Mouse (Mus musculus) cerebellum, adult 2 months (tissue): ENCODE measurements around the gene Keap1. TPM values are rescaled to one million over a fixed set of nuclear protein-coding genes. Genes with fewer than 3 reads are reported as not detected.
"Not testable (repeated sequence)": the region's sequence is repeated elsewhere in the genome, so short reads cannot be mapped to it uniquely, and the experiment has no call there.

Experiments used
- DNase-seq, 2 experiments: peaks; one replicate each; pipeline ENCODE4 v3.0.0; 2021
- H3K27ac ChIP-seq: fragments of 200-500 bp; 2 replicates; pipeline ENCODE4 v1.5.1; 2012; ENCODE audit warnings: low read length, control low read depth, inconsistent platforms; ENCODE audit not compliant: insufficient read depth
- H3K27me3 ChIP-seq: fragments of 200-500 bp; 2 replicates; pipeline ENCODE4 v1.6.1; 2012; ENCODE audit warnings: inconsistent platforms, mild to moderate bottlenecking, low read length, moderate library complexity; ENCODE audit not compliant: control insufficient read depth, insufficient read depth
- H3K4me1 ChIP-seq: fragments of 200-500 bp; 2 replicates; pipeline ENCODE4 v1.6.1; 2011; ENCODE audit warnings: low read length; ENCODE audit not compliant: control insufficient read depth, insufficient read depth
- H3K4me3 ChIP-seq: fragments of 200-500 bp; replicated peaks from 2 replicates; pipeline ENCODE3; 2011; ENCODE audit warnings: mild to moderate bottlenecking, low read depth, low read length, control low read depth; ENCODE audit not compliant: insufficient read depth
- CTCF ChIP-seq: fragments of 200-500 bp; IDR thresholded peaks from 2 replicates; pipeline ENCODE4 v1.5.1; 2011; ENCODE audit warnings: low read depth, mild to moderate bottlenecking, control low read depth, low read length, moderate library complexity, borderline replicate concordance; ENCODE audit not compliant: insufficient read depth
- POLR2A ChIP-seq: fragments of 200-500 bp; IDR thresholded peaks from 2 replicates; pipeline ENCODE4 v1.6.1; 2011; ENCODE audit warnings: low read length, control low read depth, borderline replicate concordance; ENCODE audit not compliant: insufficient read depth
- WGBS: fragments of 180-500 bp; shearing (Covaris S2); methylation state at CpG from one replicate; pipeline ENCODE4 v1.1.7; 2018; 5-methylcytosine and 5-hydroxymethylcytosine counted together
- polyA plus RNA-seq: library from polyadenylated mRNA; depleted of rRNA; stranded (reverse); fragments of >200 nt; gene quantifications from 2 replicates; pipeline ENCODE4 v1.2.3, GENCODE M21; 2012

Gene Keap1
- polyA plus RNA-seq, 1 experiment, result 60.5 TPM

DNA sequence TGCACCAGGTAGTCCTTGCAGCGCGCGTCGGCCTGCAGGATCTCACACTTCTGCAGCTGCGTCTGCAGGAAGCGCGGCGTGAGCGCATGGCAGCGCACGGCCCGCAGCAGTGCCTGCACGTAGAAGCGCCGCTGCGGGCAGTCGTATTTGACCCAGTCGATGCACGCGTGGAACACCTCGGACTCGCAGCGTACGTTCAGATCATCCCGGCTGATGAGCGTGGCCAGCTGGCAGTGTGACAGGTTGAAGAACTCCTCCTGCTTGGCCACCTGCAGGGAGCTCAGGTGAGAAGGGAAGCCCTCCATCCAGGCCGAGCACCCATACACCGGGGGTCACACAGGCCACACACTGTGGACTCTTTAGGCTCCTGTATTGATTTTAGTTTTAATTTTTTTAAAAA is 5.4 kb downstream of the Keap1 start:
- Histone ChIP-seq H3K27ac (no peak overlapping the region), H3K27me3 (no peaks in the 10 kb centered on the region), H3K4me1 (peaks cover 19% of the 10 kb centered on the region), H3K4me3 (no peak overlapping the region)
- DNase-seq, result no peak
- TF ChIP-seq POLR2A (no peak), CTCF (no peak)
- 75% methylated on average over 28 of the region's 28 CpGs for WGBS

DNA sequence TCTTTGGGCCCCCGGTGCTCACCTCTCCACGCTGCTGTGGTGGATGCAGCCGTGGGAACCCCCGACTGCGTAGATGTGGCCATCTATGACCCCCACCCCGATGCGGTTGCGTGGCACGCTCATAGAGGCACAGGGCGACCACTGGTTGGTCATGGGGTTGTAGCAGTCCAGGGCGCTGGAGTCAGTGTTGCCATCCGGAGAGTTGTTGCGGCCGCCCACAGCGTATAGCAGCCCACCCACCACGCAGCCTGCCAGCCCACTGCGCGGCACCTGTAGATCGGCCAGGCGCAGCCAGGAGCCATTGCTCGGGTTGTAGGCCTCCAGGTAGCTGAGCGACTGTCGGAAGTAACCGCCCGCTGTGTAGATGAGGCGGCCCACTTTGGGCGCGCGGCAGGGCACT is 5.8 kb downstream of the Keap1 start:
- TF ChIP-seq CTCF, result no peak
- no peak for TF ChIP-seq POLR2A
- DNase-seq, result no peak
- no peaks in the 10 kb centered on the region for H3K27me3 ChIP-seq
- H3K4me3 ChIP-seq, result no peak overlapping the region
- no peak overlapping the region for H3K27ac ChIP-seq
- peaks cover 19% of the 10 kb centered on the region for H3K4me1 ChIP-seq
- WGBS, result 92% methylated on average over 29 of the region's 29 CpGs

DNA sequence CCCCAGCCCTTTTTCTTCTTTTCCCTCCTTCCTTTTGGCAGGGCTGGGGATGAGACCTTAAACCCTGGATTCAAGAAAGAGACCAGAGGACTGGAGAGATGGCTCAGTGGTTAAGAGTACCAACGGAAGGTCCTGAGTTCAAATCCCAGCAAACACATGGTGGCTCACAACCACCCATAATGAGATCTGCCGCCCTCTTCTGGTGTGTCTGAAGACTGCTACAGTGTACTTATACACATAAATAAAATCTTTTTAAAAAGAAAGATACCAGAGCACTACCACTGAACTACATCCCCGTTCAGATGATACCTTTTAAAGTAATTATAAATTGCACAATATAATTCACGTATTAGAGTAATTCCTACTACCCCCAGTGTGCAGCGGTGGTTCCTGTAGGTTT is 6.3 kb downstream of the Keap1 start:
- H3K27me3 ChIP-seq, result no peaks in the 10 kb centered on the region
- H3K4me3 ChIP-seq, result no peak overlapping the region
- 89% methylated on average over 5 of the region's 5 CpGs for WGBS
- H3K27ac ChIP-seq, result no peak overlapping the region
- TF ChIP-seq CTCF (no peak), POLR2A (no peak)
- H3K4me1 ChIP-seq, result peaks cover 19% of the 10 kb centered on the region
- DNase-seq, result no peak

DNA sequence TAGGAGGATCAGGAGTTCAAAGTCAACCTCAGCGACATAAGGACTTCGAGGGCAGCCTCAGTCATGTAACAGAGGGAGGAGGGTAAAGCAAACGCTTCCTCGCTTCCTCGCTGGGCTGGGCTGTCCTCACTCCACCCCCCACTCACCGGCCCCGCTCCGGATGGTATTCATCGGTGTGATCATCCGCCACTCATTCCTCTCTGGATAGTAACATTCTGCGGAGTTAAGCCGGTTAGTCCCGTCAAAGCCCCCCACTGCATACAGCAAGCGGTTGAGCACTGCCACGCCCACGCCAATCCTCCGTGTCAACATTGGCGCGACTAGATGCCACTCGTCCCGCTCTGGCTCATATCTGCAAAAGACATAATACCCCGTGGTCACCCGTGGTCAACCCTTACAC is 7.6 kb downstream of the Keap1 start:
- 59% methylated on average over 23 of the region's 23 CpGs for WGBS
- TF ChIP-seq CTCF (no peak), POLR2A (no peak)

DNA sequence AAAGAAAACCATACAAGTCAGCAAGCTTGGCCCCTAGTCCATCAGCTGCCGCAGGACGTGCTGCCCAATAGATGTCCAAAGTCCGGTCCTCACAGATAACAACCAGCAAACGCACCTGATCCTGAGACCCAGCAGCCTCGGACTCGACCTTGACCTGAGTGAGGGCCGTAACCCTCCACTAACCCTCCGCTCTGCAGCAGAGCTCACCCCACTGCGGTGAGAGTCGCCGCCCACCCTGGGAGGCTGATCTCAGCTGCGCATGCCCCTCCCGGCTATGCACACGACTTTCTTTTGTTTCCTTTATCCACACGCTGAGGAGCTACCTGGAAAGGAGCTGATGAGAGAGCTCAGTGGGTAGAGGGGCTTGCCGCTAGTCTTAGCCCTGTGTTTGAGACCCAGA is 11.8 kb downstream of the Keap1 start:
- Histone ChIP-seq H3K4me1 (0 out of 2 replicates have a peak, but pooled peaks cover 4% of the 10 kb centered on the region), H3K27me3 (no peaks in the 10 kb centered on the region), H3K4me3 (no peak overlapping the region), H3K27ac (no peak overlapping the region)
- TF ChIP-seq POLR2A (no peak), CTCF (no peak)
- DNase-seq, result no peak
- WGBS, result 24% methylated on average over 16 of the region's 16 CpGs

More for the DNA sequence above, 7.6 kb downstream of the Keap1 start:
- Histone ChIP-seq H3K4me3 (no peak overlapping the region), H3K4me1 (peaks cover 13% of the 10 kb centered on the region), H3K27ac (no peak overlapping the region), H3K27me3 (no peaks in the 10 kb centered on the region)
- DNase-seq, result no peak

DNA sequence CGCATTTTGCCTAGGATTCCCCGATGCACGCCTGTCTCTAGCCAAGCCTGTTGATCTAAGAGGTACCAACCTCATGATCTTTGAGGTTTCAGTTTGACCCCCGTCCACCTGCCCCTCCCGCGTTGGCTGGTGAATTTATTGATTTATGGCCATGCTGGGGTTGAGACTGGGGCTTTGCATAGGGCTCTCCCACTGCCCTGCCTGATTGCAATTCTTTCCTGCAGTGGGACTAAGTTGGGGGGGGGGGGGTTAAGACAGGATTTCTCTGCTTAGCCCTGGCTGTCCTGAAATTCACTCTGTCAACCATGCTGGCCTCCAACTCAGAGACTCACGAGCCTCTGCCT is 13.8 kb downstream of the Keap1 start:
- no peak for DNase-seq
- Histone ChIP-seq H3K27ac (no peak overlapping the region), H3K4me3 (peak overlapping the region; percentile 34), H3K4me1 (peaks cover 4% of the 10 kb centered on the region; the same call in 1 of the 2 replicates), H3K27me3 (no peaks in the 10 kb centered on the region)
- TF ChIP-seq POLR2A (no peak), CTCF (no peak)
- 23% methylated on average over 7 of the region's 7 CpGs for WGBS

DNA sequence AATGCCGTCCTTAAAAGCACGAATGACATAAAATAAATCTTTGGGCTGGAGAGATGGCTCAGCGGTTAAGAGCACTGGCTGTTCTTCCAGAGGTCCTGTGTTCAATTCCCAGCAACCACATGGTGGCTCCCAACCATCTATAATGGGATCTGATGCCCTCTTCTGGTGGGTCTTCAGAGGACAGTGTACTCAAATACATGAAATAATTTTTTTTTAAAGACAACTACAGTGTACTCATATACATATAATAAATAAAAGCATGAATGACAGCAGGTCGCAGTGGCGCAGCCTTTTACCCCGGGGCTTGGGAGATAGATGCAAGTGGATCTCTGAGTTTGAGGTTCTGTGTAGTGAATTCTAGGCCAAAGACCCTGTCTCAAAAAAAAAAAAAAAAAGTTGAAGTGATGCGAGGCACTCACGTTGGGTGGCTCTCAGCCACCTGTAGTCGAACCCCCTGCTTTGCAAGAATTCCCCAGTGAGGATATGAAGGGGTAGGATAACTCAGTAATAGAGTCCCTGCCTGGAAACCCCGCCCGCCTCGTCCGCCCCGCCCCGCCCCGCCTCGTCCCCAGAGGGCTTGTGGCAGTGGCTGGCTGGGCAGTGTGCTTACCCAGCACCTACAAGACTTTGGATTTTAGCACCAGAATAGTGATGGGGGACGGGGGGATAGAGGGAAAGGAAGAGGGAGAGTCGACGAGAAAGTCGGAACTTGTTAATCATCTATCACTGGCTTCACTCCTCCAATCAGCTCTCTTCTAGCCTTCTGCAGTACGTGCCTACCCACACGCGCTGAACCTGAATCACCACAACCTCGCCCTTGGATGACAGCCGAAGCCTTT is 14.4 kb downstream of the Keap1 start:
- DNase-seq, result peak; percentile 36 to 44
- H3K4me1 ChIP-seq, result peaks cover 4% of the 10 kb centered on the region; the same call in 1 of the 2 replicates
- TF ChIP-seq CTCF (no peak), POLR2A (no peak)
- WGBS, result 26% methylated on average over 26 of the region's 26 CpGs
- H3K27me3 ChIP-seq, result no peaks in the 10 kb centered on the region
- peak overlapping the region; percentile 34 for H3K4me3 ChIP-seq
- no peak overlapping the region for H3K27ac ChIP-seq

DNA sequence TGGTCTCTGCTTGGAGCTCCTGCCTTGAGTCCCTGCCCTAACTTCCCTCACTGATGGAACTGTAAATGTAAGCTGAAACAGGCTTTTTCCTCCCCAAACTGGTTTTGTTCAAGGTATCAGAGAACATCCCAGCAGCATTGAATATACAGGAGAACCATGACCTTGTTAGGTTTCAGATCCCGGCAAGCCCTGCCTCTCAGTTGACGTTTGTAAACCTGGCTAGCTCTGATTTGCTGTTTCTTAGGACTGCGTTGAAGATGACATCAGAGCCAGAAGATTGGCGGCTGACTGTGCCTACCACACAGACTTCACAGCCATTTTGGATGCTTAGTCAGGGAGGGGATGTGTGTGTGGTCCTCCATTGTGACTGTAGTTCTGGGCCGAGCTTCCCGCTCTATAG is 15.3 kb downstream of the Keap1 start:
- DNase-seq, result no peak
- Histone ChIP-seq H3K4me1 (peaks cover 4% of the 10 kb centered on the region; the same call in 1 of the 2 replicates), H3K27me3 (no peaks in the 10 kb centered on the region), H3K4me3 (no peak overlapping the region), H3K27ac (no peak overlapping the region)
- no peak for TF ChIP-seq CTCF
- no peak for TF ChIP-seq POLR2A
- 95% methylated on average over 6 of the region's 6 CpGs for WGBS

DNA sequence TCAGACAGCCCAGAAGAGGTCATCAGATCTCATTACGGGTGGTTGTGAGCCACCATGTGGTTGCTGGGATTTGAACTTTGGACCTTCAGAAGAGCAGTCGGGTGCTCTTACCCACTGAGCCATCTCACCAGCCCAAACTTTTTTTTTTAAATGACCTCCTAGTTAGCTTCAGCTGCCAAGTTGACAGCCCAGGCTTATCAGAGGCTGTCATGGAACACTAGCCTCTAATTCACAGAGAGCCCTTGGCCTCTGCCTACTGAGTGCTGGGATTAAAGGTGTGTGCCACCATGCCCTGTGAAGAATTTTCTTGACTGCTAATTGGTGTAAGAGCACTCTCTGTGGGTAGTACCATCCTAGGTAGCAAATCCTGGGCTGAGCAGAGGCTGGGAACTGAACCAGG is 15.7 kb downstream of the Keap1 start:
- not testable (repeated sequence) for H3K4me3 ChIP-seq, H3K4me1 ChIP-seq, H3K27me3 ChIP-seq, DNase-seq, H3K27ac ChIP-seq
- 93% methylated on average over 2 of the region's 2 CpGs for WGBS
